Mouse (Mus musculus) layer of hippocampus, adult 8-10 months (tissue): Measurements from ENCODE around the gene Klhdc4. TPM values are rescaled to one million over a fixed set of nuclear protein-coding genes. Genes with fewer than 3 reads are reported as not detected.

Experiments
- DNase-seq, 2 experiments: peaks; one replicate each; pipeline ENCODE4 v3.0.0; 2022; ENCODE audit warnings: low spot score in 2 of 2
- total RNA-seq, 4 experiments: library from RNA; stranded (reverse); gene quantifications; 2 replicates each; pipeline ENCODE4 v1.2.4; 2022

Gene Klhdc4
- total RNA-seq, 4 experiments from 2014 or later = 27.5 to 34.5 (median 32.9) TPM

DNA sequence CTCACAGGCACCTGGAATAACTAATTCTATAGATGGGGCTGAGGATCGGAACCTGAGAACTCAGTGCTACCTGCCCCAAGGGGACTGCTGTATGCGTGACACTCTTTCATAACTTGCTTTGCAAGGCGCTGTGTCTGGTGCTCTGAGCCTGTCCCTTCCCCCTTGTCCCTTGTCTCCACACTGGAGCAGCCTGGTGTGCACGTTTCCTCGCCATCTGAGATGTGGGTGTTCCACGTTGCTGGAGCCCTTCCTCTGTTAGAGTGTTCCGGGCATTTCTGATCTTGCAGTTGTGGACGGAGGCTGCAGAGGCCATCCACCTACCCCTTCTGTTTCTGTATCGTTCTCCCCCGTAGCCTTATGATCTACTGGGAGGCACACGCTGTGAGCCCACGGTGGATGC lies 70.9 kb downstream of the Klhdc4 start:
- DNase-seq = no peak

- DNase-seq = peak in 1 of 2 experiments; percentile 55
Observed at GRCm38 (mm10) chr8:121751407-121751806, 78.0 kb downstream of the Klhdc4 start.

GRCm38 (mm10) chr8:121750512-121750911 lies 78.9 kb downstream of the Klhdc4 start:
- DNase-seq = no peak

- DNase-seq = no peak
Observed at GRCm38 (mm10) chr8:121749501-121749900, 79.9 kb downstream of the Klhdc4 start.

Other genes starting within 250 kb of the Klhdc4 start
- 100 to 1,000 TPM; 143 to 187 (median 172) TPM for gene Map1lc3b, start 239.2 kb downstream of the Klhdc4 start, total RNA-seq
- 10 to 100 TPM; 77.4 to 92.9 (median 84.7) TPM for gene Zcchc14, start 176.7 kb downstream of the Klhdc4 start, total RNA-seq
- gene Jph3, start 99.9 kb downstream of the Klhdc4 start, total RNA-seq = 100 to 1,000 TPM; 260 to 313 (median 283) TPM
- 10 to 100 TPM; 52.0 to 66.6 (median 61.8) TPM for gene Slc7a5, start 78.1 kb upstream of the Klhdc4 start, total RNA-seq
- under 1 TPM in 1 of 4 experiments, not detected in 3; 0.41 TPM for gene Car5a, start 115.3 kb upstream of the Klhdc4 start, total RNA-seq
- 10 to 100 TPM; 25.1 to 66.1 (median 45.2) TPM for gene Banp, start 120.2 kb upstream of the Klhdc4 start, total RNA-seq